Mouse (Mus musculus): Measurements from ENCODE around the gene Pla2g4a.

DNA sequence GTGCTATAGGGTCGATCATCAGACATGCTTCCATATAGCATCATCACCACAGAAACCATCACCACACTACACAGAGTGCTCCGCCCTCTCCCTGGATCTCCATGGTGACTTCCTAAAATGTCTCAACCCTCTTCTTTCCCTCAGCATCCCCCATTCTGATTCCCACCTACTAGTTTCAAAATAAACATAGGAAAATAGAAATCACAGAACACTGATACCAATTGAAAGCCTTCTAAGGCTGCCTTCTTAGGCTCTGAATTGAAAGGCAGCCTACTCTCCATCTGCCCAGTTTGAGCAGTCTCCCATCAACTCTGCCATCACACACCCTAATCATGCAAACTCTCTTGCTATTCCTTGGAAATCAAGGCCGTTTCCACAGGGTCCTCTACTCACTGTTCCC, 94.9 kb downstream of the Pla2g4a start:
- TF ChIP-seq CTCF (IDR thresholded peaks at IDR 0.05) (no peak), EP300 (IDR thresholded peaks at IDR 0.05) (no peak)
